Comparison of ENCODE assay signal across 9 mouse cellular contexts in the genomic region with DNA sequence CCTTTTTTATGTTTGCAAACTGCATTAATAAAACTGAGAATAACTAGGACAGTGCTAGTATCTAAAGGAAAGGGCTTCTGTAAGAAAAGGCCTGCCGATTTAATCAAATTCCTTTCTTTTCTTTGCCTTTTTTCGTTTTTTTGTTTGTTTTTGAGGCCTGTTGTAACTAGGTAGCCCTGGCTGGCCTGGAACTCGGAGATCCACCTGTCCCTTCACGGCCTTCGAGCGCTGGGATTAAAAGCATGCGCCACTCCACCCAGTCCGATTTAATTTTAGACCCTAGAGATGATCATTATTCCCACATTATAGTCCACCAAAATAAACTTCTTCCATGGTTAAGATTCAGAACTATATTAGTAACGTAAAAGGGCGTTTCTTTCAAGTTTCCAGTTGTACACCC. TPM values are rescaled to one million over a fixed set of nuclear protein-coding genes. Genes with fewer than 3 reads are reported as not detected.
DNase-seq lines count a peak whose midpoint lies in the region; ATAC-seq and TF ChIP-seq lines count a peak whose summit lies in the region.
"Had no signal": no experiment of that assay in that cellular context is flagged by ENCODE, and none has a peak within 500 bp of the region (broad histone marks: within the 10 kb centered on the region; RNA-seq: fewer than 3 reads in every experiment).

No protein-coding gene starts in this region.

- peak overlapping the region; percentile 47 for H3K4me2 ChIP-seq in embryonic facial prominence, embryonic 12.5 days (replicated peaks)
- peak overlapping the region; percentile 54 for H3K4me2 ChIP-seq in hindbrain, postnatal 0 days (ENCODE audit: low read depth, low read length)
- peak overlapping the region; percentile 48 for H3K4me2 ChIP-seq in lung, postnatal 0 days (replicated peaks; ENCODE audit: low read depth, low read length)

- no peaks in the 10 kb centered on the region for H3K9me3 ChIP-seq in embryonic facial prominence, embryonic 12.5 days
- no peaks in the 10 kb centered on the region for H3K9me3 ChIP-seq in hindbrain, postnatal 0 days (ENCODE audit: low read length)
- H3K9me3 ChIP-seq in lung, postnatal 0 days (ENCODE audit: low read length), result no peaks in the 10 kb centered on the region

- H3K27me3 ChIP-seq in embryonic facial prominence, embryonic 12.5 days, result no peaks in the 10 kb centered on the region
- no peaks in the 10 kb centered on the region for H3K27me3 ChIP-seq in hindbrain, postnatal 0 days (ENCODE audit: insufficient read depth, low read length)
- no peaks in the 10 kb centered on the region for H3K27me3 ChIP-seq in lung, postnatal 0 days (replicated peaks; ENCODE audit: insufficient read depth, low read length)

- H3K36me3 ChIP-seq in embryonic facial prominence, embryonic 12.5 days, result no peaks in the 10 kb centered on the region
- H3K36me3 ChIP-seq in hindbrain, postnatal 0 days (ENCODE audit: insufficient read depth, low read length), result no peaks in the 10 kb centered on the region
- H3K36me3 ChIP-seq in lung, postnatal 0 days (ENCODE audit: insufficient read depth, low read length), result no peaks in the 10 kb centered on the region

- TF ChIP-seq CTCF in left cerebral cortex, adult 2 months (IDR thresholded peaks at IDR 0.05), result no peak
- TF ChIP-seq CTCF in hindbrain, postnatal 0 days (IDR thresholded peaks at IDR 0.05; ENCODE audit: low read depth), result no peak
- no peak for TF ChIP-seq CTCF in lung, postnatal 0 days (IDR thresholded peaks at IDR 0.05)

- DNase-seq in left cerebral cortex, adult 2 months (ENCODE audit: extremely low spot score in 1 of 2, low spot score in 2 of 2), result no peak
- DNase-seq in left cerebral cortex, postnatal 25 days (ENCODE audit: low spot score in 2 of 2), result no peak
- DNase-seq in hindbrain, postnatal 0 days (ENCODE audit: low spot score), result no peak
- no peak for DNase-seq in lung, postnatal 0 days (ENCODE audit: low spot score)
- no peak for DNase-seq in left cerebral cortex, adult 9 months (ENCODE audit: low spot score in 2 of 2)
- DNase-seq in c-Kit-positive CD71-positive TER-119-positive erythroid progenitor cells, embryonic 14.5 days (ENCODE audit: low spot score), result no peak

- 35% methylated on average over 10 of the region's 10 CpGs for WGBS in embryonic facial prominence, embryonic 12.5 days
- WGBS in hindbrain, postnatal 0 days, result 34% methylated on average over 10 of the region's 10 CpGs
- WGBS in lung, postnatal 0 days, result 17% methylated on average over 10 of the region's 10 CpGs

- peak overlapping the region; percentile 93 for H3K27ac ChIP-seq in left cerebral cortex, adult 2 months
- peak overlapping the region; percentile 86 for H3K27ac ChIP-seq in embryonic facial prominence, embryonic 12.5 days
- H3K27ac ChIP-seq in hindbrain, postnatal 0 days, result peak overlapping the region; percentile 86
- H3K27ac ChIP-seq in lung, postnatal 0 days (ENCODE audit: low read length), result peak overlapping the region; percentile 91

- ATAC-seq in embryonic facial prominence, embryonic 12.5 days (ENCODE audit: insufficient number of reproducible peaks, insufficient read depth, low FRiP score, low TSS enrichment), result no peak
- ATAC-seq in hindbrain, postnatal 0 days, result no peak
- no peak for ATAC-seq in lung, postnatal 0 days
- no peak for ATAC-seq in inflammation-experienced regulatory T-cells, adult 6 months

- H3K4me1 ChIP-seq in embryonic facial prominence, embryonic 12.5 days, result no peaks in the 10 kb centered on the region; the same call in 1 of the 2 replicates
- no peaks in the 10 kb centered on the region for H3K4me1 ChIP-seq in hindbrain, postnatal 0 days (ENCODE audit: insufficient read depth, low read length)
- no peaks in the 10 kb centered on the region for H3K4me1 ChIP-seq in lung, postnatal 0 days (ENCODE audit: insufficient read depth, low read depth, low read length)

- TF ChIP-seq EP300 in lung, postnatal 0 days (IDR thresholded peaks at IDR 0.05), result no peak

- peak overlapping the region; percentile 60 for H3K4me3 ChIP-seq in left cerebral cortex, adult 2 months
- peak overlapping the region; percentile 47 for H3K4me3 ChIP-seq in embryonic facial prominence, embryonic 12.5 days
- H3K4me3 ChIP-seq in hindbrain, postnatal 0 days (ENCODE audit: low read length), result peak overlapping the region; percentile 37
- peak overlapping the region; percentile 38 for H3K4me3 ChIP-seq in lung, postnatal 0 days (ENCODE audit: low read depth, low read length)

- H3K9ac ChIP-seq in embryonic facial prominence, embryonic 12.5 days, result peak overlapping the region; percentile 48
- peak overlapping the region; percentile 53 for H3K9ac ChIP-seq in hindbrain, postnatal 0 days (replicated peaks; ENCODE audit: low read length)
- peak overlapping the region; percentile 39; the same call in 1 of the 2 replicates for H3K9ac ChIP-seq in lung, postnatal 0 days (replicated peaks; ENCODE audit: low read depth)

- intact Hi-C loops in left cerebral cortex, adult 2 months (cut with DNase I), result loop anchor here (1.0 to 5.0 kb wide), 4 partner anchors 75 to 275 kb away; no protein-coding TSS in a partner anchor
- intact Hi-C loops in left cerebral cortex, postnatal 25 days (cut with DNase I), result loop anchor here (5.0 kb wide), 2 partner anchors 275 to 295 kb away; a partner anchor contains a TSS

RNA-seq across cellular contexts. Expression of a gene that starts 1.2 kb away (rescaled TPM):
- total RNA-seq in left cerebral cortex, adult 2 months (2021), result 100 to 1,000 TPM; 325 to 327 TPM
- 100 to 1,000 TPM; 337 to 381 TPM for total RNA-seq in left cerebral cortex, postnatal 25 days (2021)
- 595 and 635 TPM in 2 replicates for polyA plus RNA-seq in embryonic facial prominence, embryonic 12.5 days (2016; fragmentation: Nextera tagmentation; extraction: Ambion mirVana)
- total RNA-seq in hindbrain, postnatal 0 days (2014; rRNA removed), result 250 and 251 TPM in 2 replicates
- polyA plus RNA-seq in hindbrain, postnatal 0 days (2015; fragmentation: Nextera tagmentation; extraction: Ambion mirVana), result 527 and 536 TPM in 2 replicates
- polyA plus RNA-seq in lung, postnatal 0 days (2015; fragmentation: Nextera tagmentation; extraction: Ambion mirVana), result 293 and 313 TPM in 2 replicates
- 10 to 100 TPM; 77.6 to 81.5 (median 78.3) TPM for polyA plus RNA-seq in inflammation-experienced regulatory T-cells, adult 6 months (2017; shearing (Covaris generic))

RNA-seq across cellular contexts. Expression of a gene that starts 34.5 kb away (rescaled TPM):
- total RNA-seq in left cerebral cortex, adult 2 months (2021), result 10 to 100 TPM; 14.1 to 16.6 TPM
- 10 to 100 TPM; 11.9 to 15.2 TPM for total RNA-seq in left cerebral cortex, postnatal 25 days (2021)
- polyA plus RNA-seq in embryonic facial prominence, embryonic 12.5 days (2016; fragmentation: Nextera tagmentation; extraction: Ambion mirVana), result 11.0 and 11.6 TPM in 2 replicates
- total RNA-seq in hindbrain, postnatal 0 days (2014; rRNA removed), result 10.6 and 12.3 TPM in 2 replicates
- 22.5 and 26.8 TPM in 2 replicates for polyA plus RNA-seq in hindbrain, postnatal 0 days (2015; fragmentation: Nextera tagmentation; extraction: Ambion mirVana)
- polyA plus RNA-seq in lung, postnatal 0 days (2015; fragmentation: Nextera tagmentation; extraction: Ambion mirVana), result 12.2 and 12.3 TPM in 2 replicates
- under 1 TPM in 1 of 3 experiments, not detected in 2; 0.20 TPM for polyA plus RNA-seq in inflammation-experienced regulatory T-cells, adult 6 months (2017; shearing (Covaris generic))

RNA-seq across cellular contexts. Expression of a gene that starts 37.7 kb away (rescaled TPM):
- under 1 TPM in 1 of 2 experiments, not detected in 1; 0.89 TPM for total RNA-seq in left cerebral cortex, adult 2 months (2021)
- under 1 TPM; 0.18 to 0.21 TPM for total RNA-seq in left cerebral cortex, postnatal 25 days (2021)
- 0.11 TPM in 1 of 2 replicates, not detected in the other for polyA plus RNA-seq in embryonic facial prominence, embryonic 12.5 days (2016; fragmentation: Nextera tagmentation; extraction: Ambion mirVana)
- not detected in 2 replicates for total RNA-seq in hindbrain, postnatal 0 days (2014; rRNA removed)
- 0.11 TPM in 1 of 2 replicates, not detected in the other for polyA plus RNA-seq in hindbrain, postnatal 0 days (2015; fragmentation: Nextera tagmentation; extraction: Ambion mirVana)
- polyA plus RNA-seq in lung, postnatal 0 days (2015; fragmentation: Nextera tagmentation; extraction: Ambion mirVana), result not detected in 2 replicates
- polyA plus RNA-seq in inflammation-experienced regulatory T-cells, adult 6 months (2017; shearing (Covaris generic)), result not detected
- polyA plus RNA-seq: large intestine, adult 2 months had no signal

Comparison
In these comparisons a context has a peak if more than half of its experiments do, and no peak if none do; other contexts are left out.
1. RNA of a gene that starts 34.5 kb away (polyA plus RNA-seq): 22.5 to 26.8 TPM in hindbrain, postnatal 0 days, 12.2 to 12.3 TPM in lung, postnatal 0 days and 11.0 to 11.6 TPM in embryonic facial prominence, embryonic 12.5 days; 0.20 TPM in inflammation-experienced regulatory T-cells, adult 6 months; every median in the first group is over 10 times any median in the second.
2. Peak in every context shown above with its lines, with median percentiles within 50 percentile points of each other: H3K27ac ChIP-seq, H3K4me3 ChIP-seq, H3K4me2 ChIP-seq and H3K9ac ChIP-seq.